Mouse (Mus musculus) adrenal gland, adult (tissue): ENCODE results near the gene Acat3.
"Not testable (repeated sequence)": the region's sequence is repeated elsewhere in the genome, so short reads cannot be mapped to it uniquely, and the experiment has no call there.

ENCODE experiments used
- DNase-seq, 2 experiments: peaks; one replicate each; pipeline ENCODE4 v3.0.0; 2022 to 2023; ENCODE audit warnings: low spot score in 1 of 2; ENCODE audit not compliant: inconsistent age in 2 of 2

The Acat3 gene

GRCm38 (mm10) chr17:12940151-12940805, at the start of gene Acat3:
Gene Acat3, minus strand, starts transcription at chr17:12940600.
- DNase-seq: peak; percentile 21 to 65

- DNase-seq: peak in 1 of 2 experiments; percentile 61
These were observed 47.7 kb upstream of the Acat3 start for GRCm38 (mm10) chr17:12988096-12988495.

GRCm38 (mm10) chr17:12983988-12984387, 43.6 kb upstream of the Acat3 start:
- DNase-seq: no peak

- DNase-seq: no peak
These were observed 38.1 kb upstream of the Acat3 start for GRCm38 (mm10) chr17:12978546-12978945.

GRCm38 (mm10) chr17:12973851-12974250, 33.5 kb upstream of the Acat3 start:
- no peak for DNase-seq

- no peak for DNase-seq
These were observed 26.8 kb upstream of the Acat3 start for GRCm38 (mm10) chr17:12967173-12967572.

- no peak for DNase-seq
These were observed 23.1 kb upstream of the Acat3 start for GRCm38 (mm10) chr17:12963476-12963875.

GRCm38 (mm10) chr17:12960331-12960873, 20.0 kb upstream of the Acat3 start, which contains the start of gene Acat2:
Gene Acat2, minus strand, starts transcription at chr17:12960747.
- peak; percentile 95 to 99 for DNase-seq

GRCm38 (mm10) chr17:12959377-12959776, 19.0 kb upstream of the Acat3 start:
- not testable (repeated sequence) for DNase-seq

GRCm38 (mm10) chr17:12956664-12957063, 16.3 kb upstream of the Acat3 start:
- DNase-seq: peak in 1 of 2 experiments; percentile 53

- DNase-seq: no peak
These were observed 9.3 kb upstream of the Acat3 start for GRCm38 (mm10) chr17:12949669-12950068.

- DNase-seq: no peak
These were observed 2.2 kb upstream of the Acat3 start for GRCm38 (mm10) chr17:12942459-12943162.

- DNase-seq: no peak
These were observed 1.3 kb upstream of the Acat3 start for GRCm38 (mm10) chr17:12941543-12942260.

- not testable (repeated sequence) for DNase-seq
These were observed 837 bp downstream of the Acat3 start for GRCm38 (mm10) chr17:12939377-12940148.

- no peak for DNase-seq
These were observed 2.3 kb downstream of the Acat3 start for GRCm38 (mm10) chr17:12938077-12938476.

GRCm38 (mm10) chr17:12937412-12937970, 2.9 kb downstream of the Acat3 start:
- no peak for DNase-seq

- DNase-seq: no peak
These were observed 4.7 kb downstream of the Acat3 start for GRCm38 (mm10) chr17:12935719-12936118.

GRCm38 (mm10) chr17:12931576-12931975, 8.8 kb downstream of the Acat3 start:
- DNase-seq: peak in 1 of 2 experiments; percentile 78

- no peak for DNase-seq
These were observed 14.7 kb downstream of the Acat3 start for GRCm38 (mm10) chr17:12925703-12926180.

GRCm38 (mm10) chr17:12925001-12925400, 15.4 kb downstream of the Acat3 start:
- DNase-seq: peak in 1 of 2 experiments; percentile 54
